Mouse (Mus musculus) bone marrow, adult 2 months (tissue): Measurements from ENCODE around the gene H2-D1.

Source experiments
- CTCF ChIP-seq: fragments of 200-500 bp; IDR thresholded peaks from 2 replicates; pipeline ENCODE4 v1.5.1; 2011; ENCODE audit warnings: low read length, control low read depth; ENCODE audit not compliant: control insufficient read depth, insufficient read depth
- POLR2A ChIP-seq: fragments of 200-500 bp; IDR thresholded peaks from 2 replicates; pipeline ENCODE4 v1.6.1; 2011; ENCODE audit warnings: low read depth, mild to moderate bottlenecking, control low read depth, low read length, borderline replicate concordance; ENCODE audit not compliant: control insufficient read depth

DNA sequence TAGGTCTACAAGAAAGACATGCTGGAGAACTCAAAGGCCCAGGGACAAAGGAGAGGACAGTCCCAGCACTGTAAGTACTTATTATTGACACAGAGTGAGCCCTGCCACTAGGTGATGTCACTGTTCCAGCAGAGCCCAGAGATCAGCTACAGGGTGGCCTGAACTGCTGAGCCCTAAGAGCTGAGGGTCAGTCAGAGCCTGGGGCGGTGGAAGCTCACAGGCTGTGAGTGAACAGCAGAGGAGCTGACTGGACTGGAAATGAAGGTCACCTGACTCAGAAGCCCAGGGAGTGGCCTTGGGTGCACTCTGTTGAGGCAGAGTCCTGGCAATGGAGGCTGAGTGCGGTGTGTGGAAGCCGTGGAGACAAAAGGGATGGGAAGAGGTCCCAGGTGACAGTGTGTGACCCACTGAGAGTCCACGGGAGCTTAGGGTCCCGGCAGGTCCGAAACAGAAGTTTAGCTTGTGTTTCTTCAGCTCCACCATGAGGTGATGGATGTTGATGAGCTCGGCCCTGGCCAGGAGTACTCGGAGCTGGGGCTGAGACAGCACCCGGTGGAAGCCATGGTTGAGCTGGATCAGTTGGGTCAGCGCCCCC lies 41.3 kb downstream of the H2-D1 start:
- TF ChIP-seq CTCF, result no peak
- TF ChIP-seq POLR2A, result no peak
